Mouse (Mus musculus) heart, adult 8-10 months (tissue): Measurements from ENCODE around the gene Prb1. TPM values are rescaled to one million over a fixed set of nuclear protein-coding genes. Genes with fewer than 3 reads are reported as not detected.
"Not testable (repeated sequence)": the region's sequence is repeated elsewhere in the genome, so short reads cannot be mapped to it uniquely, and the experiment has no call there.

Experiments used
- DNase-seq: peaks from one replicate; pipeline ENCODE4 v3.0.0; 2022; ENCODE audit warnings: low spot score
- total RNA-seq, 4 experiments: library from RNA; stranded (reverse); gene quantifications; 2 replicates each; pipeline ENCODE4 v1.2.4; 2022

The Prb1 gene
- total RNA-seq: not detected

GRCm38 (mm10) chr6:132210421-132210820 lies at the start of gene Prb1:
Gene Prb1 (minus strand): TSS chr6:132210521.
- not testable (repeated sequence) for DNase-seq

Other genes with a start within 250 kb of the Prb1 start
- not detected for gene Prpmp5, start 104.2 kb upstream of the Prb1 start, total RNA-seq
- gene Gm8882, start 153.6 kb upstream of the Prb1 start, total RNA-seq: not detected